Mouse (Mus musculus) granulocyte monocyte progenitor cell, adult 5-6 weeks (primary cell): ENCODE data around the gene Fcrl6. TPM values are rescaled to one million over a fixed set of nuclear protein-coding genes. Genes with fewer than 3 reads are reported as not detected.
A peak's percentile ranks its signal among the peaks of the same experiment; 100 is the strongest.

Experiments used
- ATAC-seq: replicated peaks from 2 replicates; pipeline ENCODE4 v1.8.0; 2016; ENCODE audit warnings: mild to moderate bottlenecking, moderate TSS enrichment, inconsistent platforms; ENCODE audit not compliant: poor library complexity, severe bottlenecking
- total RNA-seq, 2 experiments: library from RNA; stranded (forward) in 1 of 2; stranded (reverse) in 1 of 2; fragments of 200-712, 200-1000 nt in 1 of 2; fragments of >200 nt in 1 of 2; fragmentation: Nextera tagmentation in 1 of 2; gene quantifications; 2 replicates each; pipeline ENCODE4 v1.2.3; 2014 to 2017

The Fcrl6 gene
- not detected in 2 replicates for total RNA-seq (2014; fragmentation: Nextera tagmentation)
- not detected in 2 replicates for total RNA-seq (2017)

- no peak for ATAC-seq
Observed at GRCm38 (mm10) chr1:172602326-172602725, at the start of gene Fcrl6. Fcrl6 (minus strand) TSS chr1:172602551.

GRCm38 (mm10) chr1:172651288-172651987 is 49.1 kb upstream of the Fcrl6 start:
- ATAC-seq, result no peak

GRCm38 (mm10) chr1:172650519-172651287 is 48.4 kb upstream of the Fcrl6 start:
- peak; percentile 68 for ATAC-seq

- ATAC-seq, result no peak
Observed at GRCm38 (mm10) chr1:172649396-172649795, 47.0 kb upstream of the Fcrl6 start.

GRCm38 (mm10) chr1:172647236-172647635 is 44.9 kb upstream of the Fcrl6 start:
- ATAC-seq, result no peak

- no peak for ATAC-seq
Observed at GRCm38 (mm10) chr1:172638781-172639180, 36.4 kb upstream of the Fcrl6 start.

GRCm38 (mm10) chr1:172637801-172638200 is 35.5 kb upstream of the Fcrl6 start:
- ATAC-seq, result no peak

GRCm38 (mm10) chr1:172636266-172636665 is 33.9 kb upstream of the Fcrl6 start:
- ATAC-seq, result peak; percentile 12

- no peak for ATAC-seq
Observed at GRCm38 (mm10) chr1:172635258-172635657, 32.9 kb upstream of the Fcrl6 start.

GRCm38 (mm10) chr1:172634136-172634535 is 31.8 kb upstream of the Fcrl6 start:
- no peak for ATAC-seq

- peak; percentile 88 for ATAC-seq
Observed at GRCm38 (mm10) chr1:172632451-172633326, 30.3 kb upstream of the Fcrl6 start, which contains the start of gene Dusp23. Dusp23 (minus strand) TSS chr1:172632962.

- ATAC-seq, result no peak
Observed at GRCm38 (mm10) chr1:172631721-172632120, 29.4 kb upstream of the Fcrl6 start.

GRCm38 (mm10) chr1:172629831-172630230 is 27.5 kb upstream of the Fcrl6 start:
- ATAC-seq, result no peak

- ATAC-seq, result no peak
Observed at GRCm38 (mm10) chr1:172626306-172626705, 24.0 kb upstream of the Fcrl6 start.

- no peak for ATAC-seq
Observed at GRCm38 (mm10) chr1:172624081-172624480, 21.7 kb upstream of the Fcrl6 start.

- peak; percentile 62; the same call in 1 of the 2 replicates for ATAC-seq
Observed at GRCm38 (mm10) chr1:172623599-172623998, 21.2 kb upstream of the Fcrl6 start.

- peak; percentile 86 for ATAC-seq
Observed at GRCm38 (mm10) chr1:172619235-172619634, 16.9 kb upstream of the Fcrl6 start.

GRCm38 (mm10) chr1:172618141-172618540 is 15.8 kb upstream of the Fcrl6 start:
- no peak for ATAC-seq

- ATAC-seq, result no peak
Observed at GRCm38 (mm10) chr1:172617365-172618076, 15.2 kb upstream of the Fcrl6 start.
